Mouse (Mus musculus): Measurements from ENCODE around the gene Prmt1. TPM values are rescaled to one million over a fixed set of nuclear protein-coding genes. Genes with fewer than 3 reads are reported as not detected.

Prmt1 gene
- polyA plus RNA-seq, 1 experiment from 2014 or later, result 681 TPM

- Histone ChIP-seq H3K4me3 (no peak overlapping the region), H3K9ac (no peak overlapping the region), H3K4me1 (replicated peaks) (no peaks in the 10 kb centered on the region), H3K36me3 (peaks cover 100% of the 10 kb centered on the region), H3K27ac (no peak overlapping the region), H3K9me3 (no peaks in the 10 kb centered on the region), H3K27me3 (no peaks in the 10 kb centered on the region), H3K4me2 (no peak overlapping the region)
- ATAC-seq (ENCODE audit: low FRiP score), result no peak
- 93% methylated on average over 29 of the region's 30 CpGs for WGBS
Observed at GRCm38 (mm10) chr7:45007846-45008245, 21.5 kb upstream of the Prmt1 start.

- H3K27ac ChIP-seq, result no peak overlapping the region
- no peaks in the 10 kb centered on the region for H3K4me1 ChIP-seq (replicated peaks)
- no peaks in the 10 kb centered on the region for H3K27me3 ChIP-seq
- H3K9ac ChIP-seq, result no peak overlapping the region
- H3K4me2 ChIP-seq, result no peak overlapping the region
- WGBS, result 97% methylated on average over 29 of the region's 29 CpGs
- no peak overlapping the region for H3K4me3 ChIP-seq
- ATAC-seq (ENCODE audit: low FRiP score), result no peak
- peaks cover 100% of the 10 kb centered on the region for H3K36me3 ChIP-seq
- H3K9me3 ChIP-seq, result no peaks in the 10 kb centered on the region
Observed at GRCm38 (mm10) chr7:45007141-45007540, 20.8 kb upstream of the Prmt1 start.

GRCm38 (mm10) chr7:45006503-45006902 lies 20.1 kb upstream of the Prmt1 start:
- H3K9ac ChIP-seq, result no peak overlapping the region
- H3K27ac ChIP-seq, result no peak overlapping the region
- H3K27me3 ChIP-seq, result no peaks in the 10 kb centered on the region
- no peaks in the 10 kb centered on the region for H3K9me3 ChIP-seq
- no peak overlapping the region for H3K4me2 ChIP-seq
- H3K4me1 ChIP-seq (replicated peaks), result no peaks in the 10 kb centered on the region
- peaks cover 100% of the 10 kb centered on the region for H3K36me3 ChIP-seq
- no peak for ATAC-seq (ENCODE audit: low FRiP score)
- H3K4me3 ChIP-seq, result no peak overlapping the region
- 96% methylated on average over 12 of the region's 12 CpGs for WGBS

GRCm38 (mm10) chr7:45005321-45005992 lies 19.1 kb upstream of the Prmt1 start:
- Histone ChIP-seq H3K9ac (no peak overlapping the region), H3K36me3 (peaks cover 100% of the 10 kb centered on the region), H3K4me1 (replicated peaks) (no peaks in the 10 kb centered on the region), H3K4me3 (no peak overlapping the region), H3K4me2 (no peak overlapping the region), H3K9me3 (no peaks in the 10 kb centered on the region), H3K27ac (peak overlapping the region; percentile 35; the same call in 1 of the 2 replicates), H3K27me3 (no peaks in the 10 kb centered on the region)
- no peak for ATAC-seq (ENCODE audit: low FRiP score)
- 94% methylated on average over 6 of the region's 6 CpGs for WGBS

GRCm38 (mm10) chr7:45004546-45004945 lies 18.2 kb upstream of the Prmt1 start:
- Histone ChIP-seq H3K27me3 (no peaks in the 10 kb centered on the region), H3K36me3 (peaks cover 100% of the 10 kb centered on the region), H3K4me3 (no peak overlapping the region), H3K9ac (no peak overlapping the region), H3K9me3 (no peaks in the 10 kb centered on the region), H3K27ac (no peak overlapping the region), H3K4me1 (replicated peaks) (peaks cover 5% of the 10 kb centered on the region), H3K4me2 (no peak overlapping the region)
- no peak for ATAC-seq (ENCODE audit: low FRiP score)
- 87% methylated on average over 3 of the region's 3 CpGs for WGBS

GRCm38 (mm10) chr7:45002440-45002839 lies 16.1 kb upstream of the Prmt1 start:
- Histone ChIP-seq H3K4me3 (no peak overlapping the region), H3K27ac (no peak overlapping the region), H3K4me1 (replicated peaks) (peaks cover 23% of the 10 kb centered on the region), H3K36me3 (peaks cover 81% of the 10 kb centered on the region), H3K4me2 (no peak overlapping the region), H3K9ac (no peak overlapping the region), H3K9me3 (no peaks in the 10 kb centered on the region), H3K27me3 (no peaks in the 10 kb centered on the region)
- 95% methylated on average over 7 of the region's 7 CpGs for WGBS
- ATAC-seq (ENCODE audit: low FRiP score), result no peak

GRCm38 (mm10) chr7:45000539-45001114 lies 14.3 kb upstream of the Prmt1 start:
- WGBS, result 87% methylated on average over 21 of the region's 21 CpGs
- Histone ChIP-seq H3K4me2 (no peak overlapping the region), H3K27ac (no peak overlapping the region), H3K4me3 (no peak overlapping the region), H3K9ac (no peak overlapping the region), H3K36me3 (peaks cover 63% of the 10 kb centered on the region), H3K27me3 (no peaks in the 10 kb centered on the region), H3K4me1 (replicated peaks) (peaks cover 35% of the 10 kb centered on the region), H3K9me3 (no peaks in the 10 kb centered on the region)
- no peak for ATAC-seq (ENCODE audit: low FRiP score)

- Histone ChIP-seq H3K9me3 (no peaks in the 10 kb centered on the region), H3K4me2 (no peak overlapping the region), H3K36me3 (peaks cover 55% of the 10 kb centered on the region), H3K27me3 (no peaks in the 10 kb centered on the region), H3K4me3 (no peak overlapping the region), H3K9ac (no peak overlapping the region), H3K4me1 (replicated peaks) (peaks cover 35% of the 10 kb centered on the region), H3K27ac (no peak overlapping the region)
- no peak for ATAC-seq (ENCODE audit: low FRiP score)
- 85% methylated on average over 11 of the region's 11 CpGs for whole genome bisulfite sequencing
Observed at GRCm38 (mm10) chr7:44999753-45000152, 13.4 kb upstream of the Prmt1 start.

GRCm38 (mm10) chr7:44998501-44998955 lies 12.2 kb upstream of the Prmt1 start, which contains the start of gene Bcl2l12:
TSS of gene Bcl2l12 (minus strand) at chr7:44998712.
- Histone ChIP-seq H3K4me1 (replicated peaks) (peaks cover 35% of the 10 kb centered on the region), H3K9ac (peak within 1 kb of the TSS; percentile 87), H3K9me3 (no peaks in the 10 kb centered on the region), H3K4me3 (peak within 1 kb of the TSS; percentile 63), H3K27me3 (no peaks in the 10 kb centered on the region), H3K27ac (peak within 1 kb of the TSS; percentile 87), H3K4me2 (peak within 1 kb of the TSS; percentile 90), H3K36me3 (peaks cover 43% of the 10 kb centered on the region)
- no peak for ATAC-seq (ENCODE audit: low FRiP score)
- 3% methylated on average over 18 of the region's 18 CpGs for WGBS

GRCm38 (mm10) chr7:44997940-44998428 lies 11.6 kb upstream of the Prmt1 start:
- WGBS, result 3% methylated on average over 15 of the region's 15 CpGs

GRCm38 (mm10) chr7:44997231-44997939 lies 11.0 kb upstream of the Prmt1 start, which contains the start of gene Irf3:
TSS of gene Irf3 (plus strand) at chr7:44997648.
- under 1% methylated on average over 43 of the region's 43 CpGs for WGBS
- Histone ChIP-seq H3K27ac (peak within 1 kb of the TSS; percentile 87), H3K9ac (peak within 1 kb of the TSS; percentile 87), H3K9me3 (no peaks in the 10 kb centered on the region), H3K4me1 (replicated peaks) (peaks cover 35% of the 10 kb centered on the region), H3K36me3 (peaks cover 38% of the 10 kb centered on the region), H3K27me3 (no peaks in the 10 kb centered on the region), H3K4me2 (peak within 1 kb of the TSS; percentile 90), H3K4me3 (peak within 1 kb of the TSS; percentile 63)
- peak; percentile 88 for ATAC-seq (ENCODE audit: low FRiP score)

More at GRCm38 (mm10) chr7:44997940-44998428, 11.6 kb upstream of the Prmt1 start:
- Histone ChIP-seq H3K27ac (peak overlapping the region; percentile 87), H3K9ac (peak overlapping the region; percentile 87), H3K4me2 (peak overlapping the region; percentile 90), H3K4me1 (replicated peaks) (peaks cover 35% of the 10 kb centered on the region), H3K9me3 (no peaks in the 10 kb centered on the region), H3K27me3 (no peaks in the 10 kb centered on the region), H3K4me3 (peak overlapping the region; percentile 63), H3K36me3 (peaks cover 41% of the 10 kb centered on the region)
- no peak; the same call in 1 of the 2 replicates for ATAC-seq (ENCODE audit: low FRiP score)

GRCm38 (mm10) chr7:44996672-44997071 lies 10.3 kb upstream of the Prmt1 start:
- H3K4me2 ChIP-seq, result peak overlapping the region; percentile 90
- H3K9me3 ChIP-seq, result no peaks in the 10 kb centered on the region
- no peak for ATAC-seq (ENCODE audit: low FRiP score)
- WGBS, result 16% methylated on average over 10 of the region's 10 CpGs
- peaks cover 35% of the 10 kb centered on the region for H3K4me1 ChIP-seq (replicated peaks)
- H3K36me3 ChIP-seq, result peaks cover 36% of the 10 kb centered on the region
- peak overlapping the region; percentile 63 for H3K4me3 ChIP-seq
- no peak overlapping the region for H3K27ac ChIP-seq
- no peaks in the 10 kb centered on the region for H3K27me3 ChIP-seq
- peak overlapping the region; percentile 65 for H3K9ac ChIP-seq

All from hindbrain, embryonic 13.5 days (tissue).